Mouse (Mus musculus) retina, embryonic 14.5 days (tissue): ENCODE data around the gene Rsph6a.

Source experiments
- DNase-seq: peaks from one replicate; pipeline ENCODE4 v3.0.0-alpha.2; 2015; ENCODE audit warnings: low spot score

Rsph6a gene

GRCm38 (mm10) chr7:19098811-19099210 lies 44.3 kb downstream of the Rsph6a start:
- no peak for DNase-seq

GRCm38 (mm10) chr7:19100290-19100689 lies 45.8 kb downstream of the Rsph6a start:
- DNase-seq, result no peak

- DNase-seq, result no peak
Measured at GRCm38 (mm10) chr7:19103741-19104140, 49.3 kb downstream of the Rsph6a start.

GRCm38 (mm10) chr7:19104486-19104885 lies 50.0 kb downstream of the Rsph6a start:
- no peak for DNase-seq

- DNase-seq, result no peak
Measured at GRCm38 (mm10) chr7:19107436-19107835, 52.9 kb downstream of the Rsph6a start.

- no peak for DNase-seq
Measured at GRCm38 (mm10) chr7:19109565-19109964, 55.1 kb downstream of the Rsph6a start.

- peak; percentile 69 for DNase-seq
Measured at GRCm38 (mm10) chr7:19118028-19118771, 63.7 kb downstream of the Rsph6a start, which contains the start of gene Gm4969. Gm4969 (minus strand) TSS chr7:19118368.

GRCm38 (mm10) chr7:19119083-19119482 lies 64.6 kb downstream of the Rsph6a start:
- no peak for DNase-seq

- peak; percentile 99 for DNase-seq
Measured at GRCm38 (mm10) chr7:19119631-19120429, 65.3 kb downstream of the Rsph6a start, which contains the start of gene Fbxo46. Fbxo46 (plus strand) TSS chr7:19119859.

- no peak for DNase-seq
Measured at GRCm38 (mm10) chr7:19121686-19122085, 67.2 kb downstream of the Rsph6a start.
